Mouse (Mus musculus) forebrain, embryonic 13.5 days (tissue): ENCODE measurements around the gene Tango6. TPM values are rescaled to one million over a fixed set of nuclear protein-coding genes. Genes with fewer than 3 reads are reported as not detected.

ENCODE experiments used
- ATAC-seq: fragments of 200-750 bp; cut with Nextera tagmentation; 2 replicates; pipeline ENCODE4 v1.8.0; 2017
- H3K27ac ChIP-seq: fragments of 300-500 bp; sonication (generic); 2 replicates; pipeline ENCODE4 v1.5.1; 2015; ENCODE audit warnings: inconsistent platforms, mild to moderate bottlenecking, moderate library complexity
- H3K27me3 ChIP-seq: fragments of 300-500 bp; sonication (generic); 2 replicates; pipeline ENCODE4 v1.6.1; 2015; ENCODE audit warnings: mild to moderate bottlenecking, inconsistent platforms
- H3K36me3 ChIP-seq: fragments of 300-500 bp; sonication (generic); 2 replicates; pipeline ENCODE4 v1.6.1; 2015; ENCODE audit warnings: mild to moderate bottlenecking, inconsistent platforms; ENCODE audit not compliant: poor library complexity, severe bottlenecking
- H3K4me1 ChIP-seq: fragments of 300-500 bp; sonication (generic); 2 replicates; pipeline ENCODE4 v1.6.1; 2015; ENCODE audit warnings: inconsistent platforms
- H3K4me2 ChIP-seq: fragments of 300-500 bp; sonication (generic); 2 replicates; pipeline ENCODE4 v1.6.1; 2015; ENCODE audit warnings: inconsistent platforms, mild to moderate bottlenecking, moderate library complexity
- H3K4me3 ChIP-seq: fragments of 300-500 bp; sonication (generic); 2 replicates; pipeline ENCODE4 v1.5.1; 2015; ENCODE audit warnings: mild to moderate bottlenecking, inconsistent platforms
- H3K9ac ChIP-seq: fragments of 300-500 bp; sonication (generic); 2 replicates; pipeline ENCODE4 v1.6.1; 2015; ENCODE audit warnings: mild to moderate bottlenecking, inconsistent platforms
- H3K9me3 ChIP-seq: fragments of 300-500 bp; sonication (generic); replicated peaks from 2 replicates; pipeline ENCODE4 v1.6.1; 2016; ENCODE audit warnings: inconsistent platforms
- WGBS: fragments of 180-500 bp; shearing (Covaris S2); methylation state at CpG from one replicate; pipeline ENCODE4 v1.1.7; 2015; 5-methylcytosine and 5-hydroxymethylcytosine counted together
- polyA plus RNA-seq: library from polyadenylated mRNA; unstranded; fragments of >200 nt; fragmentation: Nextera tagmentation; extraction: Ambion mirVana; gene quantifications from 2 replicates; pipeline ENCODE4 v1.2.1, GENCODE M21; 2015

The Tango6 gene
- polyA plus RNA-seq, 1 experiment from 2014 or later = 6.0 TPM

GRCm38 (mm10) chr8:106829526-106830045, 146.7 kb downstream of the Tango6 start:
- H3K4me1 ChIP-seq = no peaks in the 10 kb centered on the region
- H3K9me3 ChIP-seq = no peaks in the 10 kb centered on the region
- ATAC-seq = no peak
- 83% methylated on average over 5 of the region's 5 CpGs for WGBS
- no peaks in the 10 kb centered on the region for H3K27me3 ChIP-seq
- no peak overlapping the region for H3K4me3 ChIP-seq
- H3K27ac ChIP-seq = no peak overlapping the region
- H3K4me2 ChIP-seq = no peak overlapping the region
- no peak overlapping the region for H3K9ac ChIP-seq
- no peaks in the 10 kb centered on the region for H3K36me3 ChIP-seq

- Histone ChIP-seq H3K4me1 (peaks cover 10% of the 10 kb centered on the region), H3K27me3 (no peaks in the 10 kb centered on the region), H3K36me3 (no peaks in the 10 kb centered on the region), H3K4me3 (no peak overlapping the region), H3K9me3 (no peaks in the 10 kb centered on the region), H3K27ac (no peak overlapping the region), H3K9ac (no peak overlapping the region), H3K4me2 (no peak overlapping the region)
- ATAC-seq = no peak
- WGBS = 86% methylated on average over 1 of the region's 1 CpGs
These were observed 152.0 kb downstream of the Tango6 start for GRCm38 (mm10) chr8:106834899-106835298.

DNA sequence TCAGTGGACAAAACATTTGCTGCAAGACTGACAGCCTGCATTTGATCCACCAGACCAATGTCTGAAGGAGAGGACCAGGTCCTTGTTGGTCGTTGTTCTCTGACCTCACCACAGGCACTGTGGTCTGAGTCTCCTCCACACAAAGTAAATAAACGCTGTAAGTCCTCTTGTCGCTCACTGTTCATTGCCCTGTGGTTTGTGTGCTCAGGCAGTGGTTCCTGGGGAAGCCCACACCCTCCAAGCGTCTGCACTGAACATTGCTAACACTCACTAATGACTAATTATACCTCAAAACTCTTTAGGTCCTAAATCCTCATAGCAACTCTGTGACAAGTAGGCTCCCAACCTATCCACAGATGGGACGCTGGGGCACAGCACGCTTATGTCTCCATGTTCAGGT, 153.7 kb downstream of the Tango6 start:
- H3K27ac ChIP-seq = no peak overlapping the region
- H3K36me3 ChIP-seq = no peaks in the 10 kb centered on the region
- H3K4me1 ChIP-seq = peaks cover 14% of the 10 kb centered on the region
- no peak for ATAC-seq
- no peaks in the 10 kb centered on the region for H3K27me3 ChIP-seq
- H3K4me2 ChIP-seq = no peak overlapping the region
- H3K9me3 ChIP-seq = no peaks in the 10 kb centered on the region
- 88% methylated on average over 6 of the region's 6 CpGs for WGBS
- H3K4me3 ChIP-seq = no peak overlapping the region
- no peak overlapping the region for H3K9ac ChIP-seq

DNA sequence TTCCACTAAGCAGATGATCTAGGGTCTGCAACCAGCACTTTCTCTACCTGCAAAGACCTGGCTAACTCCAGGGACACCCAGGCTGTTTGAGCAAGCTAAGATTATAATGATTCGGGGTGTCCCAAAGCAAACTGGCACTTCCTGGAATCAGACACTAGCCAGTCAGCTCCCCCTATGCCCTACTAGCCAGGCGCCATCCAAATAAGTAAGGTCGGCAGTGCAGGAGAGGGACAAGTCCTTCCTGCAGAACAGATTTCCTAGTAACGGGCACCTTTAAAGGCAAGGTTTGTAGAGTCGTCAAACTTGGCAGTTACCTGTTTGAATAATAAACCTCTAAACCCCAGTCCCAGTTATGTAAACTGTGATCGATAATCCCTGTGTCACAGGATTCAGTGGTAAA, 155.9 kb downstream of the Tango6 start:
- 80% methylated on average over 6 of the region's 6 CpGs for WGBS
- Histone ChIP-seq H3K36me3 (peaks cover 4% of the 10 kb centered on the region; the same call in 1 of the 2 replicates), H3K4me3 (no peak overlapping the region), H3K27ac (peak overlapping the region; percentile 80), H3K4me2 (no peak overlapping the region), H3K9ac (no peak overlapping the region), H3K9me3 (no peaks in the 10 kb centered on the region), H3K27me3 (no peaks in the 10 kb centered on the region), H3K4me1 (peaks cover 14% of the 10 kb centered on the region)
- no peak for ATAC-seq

- no peak overlapping the region for H3K4me2 ChIP-seq
- WGBS = 33% methylated on average over 11 of the region's 11 CpGs
- H3K4me3 ChIP-seq = no peak overlapping the region
- peak overlapping the region; percentile 80 for H3K27ac ChIP-seq
- peaks cover 14% of the 10 kb centered on the region for H3K4me1 ChIP-seq
- H3K9ac ChIP-seq = no peak overlapping the region
- peak; percentile 50 for ATAC-seq
- H3K9me3 ChIP-seq = no peaks in the 10 kb centered on the region
- H3K27me3 ChIP-seq = no peaks in the 10 kb centered on the region
- H3K36me3 ChIP-seq = peaks cover 4% of the 10 kb centered on the region; the same call in 1 of the 2 replicates
These were observed 156.5 kb downstream of the Tango6 start for GRCm38 (mm10) chr8:106839209-106840001.

DNA sequence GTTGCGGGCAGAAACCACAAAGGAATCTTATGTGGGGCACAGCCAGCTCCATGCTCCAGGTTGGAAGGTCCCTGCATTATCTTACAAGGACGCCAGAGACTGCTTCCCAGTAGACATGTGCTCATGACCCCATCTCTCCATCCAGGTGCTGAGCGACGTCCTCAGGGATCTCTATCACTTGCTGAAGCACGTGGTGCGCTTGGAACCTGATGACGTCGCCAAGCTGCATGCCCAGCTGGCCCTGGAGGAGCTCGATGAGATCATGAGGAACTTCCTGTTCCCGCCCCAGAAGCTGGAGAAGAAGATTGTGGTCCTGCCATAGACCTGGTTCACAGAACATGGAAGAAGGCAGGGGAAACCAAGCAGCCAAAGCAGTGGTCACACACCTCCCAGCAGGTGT, 167.2 kb downstream of the Tango6 start:
- H3K9ac ChIP-seq = no peak overlapping the region
- H3K27me3 ChIP-seq = no peaks in the 10 kb centered on the region
- 90% methylated on average over 10 of the region's 10 CpGs for WGBS
- no peak overlapping the region for H3K4me3 ChIP-seq
- H3K36me3 ChIP-seq = no peaks in the 10 kb centered on the region; the same call in 1 of the 2 replicates
- no peaks in the 10 kb centered on the region for H3K9me3 ChIP-seq
- no peak for ATAC-seq
- no peak overlapping the region for H3K27ac ChIP-seq
- no peak overlapping the region for H3K4me2 ChIP-seq
- no peaks in the 10 kb centered on the region for H3K4me1 ChIP-seq

- Histone ChIP-seq H3K4me1 (no peaks in the 10 kb centered on the region), H3K27me3 (no peaks in the 10 kb centered on the region), H3K4me3 (no peak overlapping the region), H3K36me3 (no peaks in the 10 kb centered on the region; the same call in 1 of the 2 replicates), H3K4me2 (no peak overlapping the region), H3K9ac (peak overlapping the region; percentile 28; the same call in 1 of the 2 replicates), H3K9me3 (no peaks in the 10 kb centered on the region), H3K27ac (no peak overlapping the region)
- WGBS = 48% methylated on average over 8 of the region's 8 CpGs
- no peak for ATAC-seq
These were observed 171.8 kb downstream of the Tango6 start for GRCm38 (mm10) chr8:106854534-106855241.

DNA sequence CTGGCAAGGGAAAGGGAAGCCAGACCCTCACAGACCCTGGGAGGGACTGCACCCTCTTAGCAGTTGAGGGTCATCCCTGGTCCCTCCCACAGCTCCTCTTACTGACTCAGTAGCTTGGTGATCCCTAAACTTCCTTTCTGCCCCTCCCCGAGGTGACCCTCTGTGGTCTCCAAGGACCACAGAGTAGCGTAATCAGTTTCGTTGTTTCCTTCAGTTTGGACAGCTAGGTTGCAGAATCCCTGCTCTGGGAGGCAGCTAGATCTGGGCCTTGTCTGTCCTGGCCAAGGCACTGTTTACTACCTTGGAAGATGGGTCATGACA, 172.3 kb downstream of the Tango6 start:
- Histone ChIP-seq H3K27me3 (no peaks in the 10 kb centered on the region), H3K9me3 (no peaks in the 10 kb centered on the region), H3K9ac (peak overlapping the region; percentile 28; the same call in 1 of the 2 replicates), H3K4me1 (no peaks in the 10 kb centered on the region), H3K36me3 (no peaks in the 10 kb centered on the region; the same call in 1 of the 2 replicates), H3K4me2 (no peak overlapping the region), H3K27ac (no peak overlapping the region), H3K4me3 (no peak overlapping the region)
- ATAC-seq = no peak
- 82% methylated on average over 3 of the region's 3 CpGs for WGBS

- Histone ChIP-seq H3K36me3 (no peaks in the 10 kb centered on the region), H3K4me2 (no peak overlapping the region), H3K4me1 (peaks cover 6% of the 10 kb centered on the region; the same call in 1 of the 2 replicates), H3K27me3 (no peaks in the 10 kb centered on the region), H3K27ac (no peak overlapping the region), H3K9me3 (no peaks in the 10 kb centered on the region), H3K9ac (no peak overlapping the region), H3K4me3 (no peak overlapping the region)
- WGBS = 92% methylated on average over 10 of the region's 10 CpGs
- no peak for ATAC-seq
These were observed 180.0 kb downstream of the Tango6 start for GRCm38 (mm10) chr8:106862845-106863244.

- 73% methylated on average over 9 of the region's 9 CpGs for WGBS
- no peak overlapping the region for H3K4me2 ChIP-seq
- H3K9ac ChIP-seq = no peak overlapping the region
- no peak overlapping the region for H3K27ac ChIP-seq
- H3K9me3 ChIP-seq = no peaks in the 10 kb centered on the region
- peaks cover 11% of the 10 kb centered on the region; the same call in 1 of the 2 replicates for H3K4me1 ChIP-seq
- no peaks in the 10 kb centered on the region for H3K36me3 ChIP-seq
- no peak overlapping the region for H3K4me3 ChIP-seq
- ATAC-seq = peak; percentile 68; the same call in 1 of the 2 replicates
- peaks cover 23% of the 10 kb centered on the region for H3K27me3 ChIP-seq
These were observed 182.5 kb downstream of the Tango6 start for GRCm38 (mm10) chr8:106865354-106865753.

DNA sequence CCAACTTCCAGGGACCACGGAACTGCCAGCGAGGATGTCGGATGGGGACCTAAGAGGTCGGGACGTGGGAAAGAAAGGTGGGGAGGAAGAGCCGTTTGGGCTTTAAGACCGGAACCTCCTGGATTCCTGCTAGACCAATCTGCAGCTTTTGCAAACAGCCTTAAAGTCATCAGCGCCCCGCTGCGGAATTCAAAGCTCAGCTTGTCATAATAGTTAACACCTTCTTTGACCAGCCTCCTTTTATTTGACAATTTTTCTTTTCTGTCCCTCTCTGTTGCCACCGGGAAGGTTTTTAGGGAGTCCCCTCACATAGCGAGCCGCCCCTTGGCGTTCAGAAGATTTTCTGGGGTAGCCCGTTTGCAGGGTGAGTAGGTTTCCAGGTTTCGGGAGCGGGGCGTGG, 187.2 kb downstream of the Tango6 start, which contains the start of gene Has3:
Gene Has3, plus strand, starts transcription at position 192 of the 400 bp plus-strand sequence.
- Histone ChIP-seq H3K27ac (peak within 1 kb of the TSS; percentile 40), H3K27me3 (peaks cover 41% of the 10 kb centered on the region), H3K9ac (peak within 1 kb of the TSS; percentile 73)

More for the DNA sequence above, 187.2 kb downstream of the Tango6 start, which contains the start of gene Has3:
- H3K36me3 ChIP-seq = peaks cover 12% of the 10 kb centered on the region
- peak within 1 kb of the TSS; percentile 95 for H3K4me2 ChIP-seq
- H3K9me3 ChIP-seq = no peaks in the 10 kb centered on the region
- WGBS = 2% methylated on average over 18 of the region's 18 CpGs
- H3K4me1 ChIP-seq = peaks cover 34% of the 10 kb centered on the region
- no peak for ATAC-seq
- H3K4me3 ChIP-seq = peak within 1 kb of the TSS; percentile 63
